ENCODE assay signal across 8 mouse cellular contexts in genomic region chr3:130060396-130061029, GRCm38 (mm10). TPM values are rescaled to one million over a fixed set of nuclear protein-coding genes. Genes with fewer than 3 reads are reported as not detected.
DNase-seq lines count a peak whose midpoint lies in the region; ATAC-seq lines count a peak whose summit lies in the region.

No protein-coding gene starts in this region.

- peak; percentile 74 for ATAC-seq in activated CD4-positive, CD25-positive, alpha-beta regulatory T cell, adult 4 months

- DNase-seq in cerebellum, postnatal 4 days (ENCODE audit: low spot score in 2 of 2) = peak; percentile 89 to 93
- DNase-seq in gastrocnemius, adult 8-10 months (ENCODE audit: low spot score in 2 of 2) = peak; percentile 58 to 63
- peak; percentile 89 for DNase-seq in induced T-regulatory cell, adult 2 months (ENCODE audit: low read depth)
- DNase-seq in left cerebral cortex, postnatal 25 days (ENCODE audit: low spot score in 2 of 2) = peak; percentile 80 to 89
- DNase-seq in mesoderm, embryonic 11.5 days (ENCODE audit: low read depth, low spot score) = peak; percentile 92
- DNase-seq in right cerebral cortex, postnatal 36 days (ENCODE audit: low spot score in 2 of 2) = peak; percentile 78 to 83
- DNase-seq in urinary bladder, postnatal 4 days (ENCODE audit: low spot score in 2 of 2) = peak; percentile 77 to 82

- intact Hi-C loops in left cerebral cortex, postnatal 25 days (cut with DNase I) = loop anchor here (2.0 to 10.0 kb wide), 4 partner anchors 63 to 756 kb away; partner anchors contain the start of gene Gar1

RNA-seq across cellular contexts. Expression of gene Sec24b, which starts 0.8 kb away (rescaled TPM):
- polyA plus RNA-seq in activated CD4-positive, CD25-positive, alpha-beta regulatory T cell, adult 4 months (2017; shearing (Covaris generic)) = 10 to 100 TPM; 18.9 to 24.2 TPM
- total RNA-seq in gastrocnemius, adult 8-10 months (2022) = 10 to 100 TPM; 18.4 to 25.6 (median 21.0) TPM
- total RNA-seq in left cerebral cortex, postnatal 25 days (2021) = 10 to 100 TPM; 51.2 to 58.7 TPM

Comparison
In these comparisons a context has a peak if more than half of its experiments do, and no peak if none do; other contexts are left out.
1. Peak in every context shown above with its lines: DNase-seq and ATAC-seq.